Mouse (Mus musculus) cerebellum, postnatal 4 days (tissue): ENCODE measurements around the gene Rbm39.
"Not testable (repeated sequence)": the region's sequence is repeated elsewhere in the genome, so short reads cannot be mapped to it uniquely, and the experiment has no call there.

Source experiments
- DNase-seq, 2 experiments: peaks; one replicate each; pipeline ENCODE4 v3.0.0; 2022; ENCODE audit warnings: low spot score in 2 of 2, mixed read lengths in 1 of 2

Gene Rbm39

DNA sequence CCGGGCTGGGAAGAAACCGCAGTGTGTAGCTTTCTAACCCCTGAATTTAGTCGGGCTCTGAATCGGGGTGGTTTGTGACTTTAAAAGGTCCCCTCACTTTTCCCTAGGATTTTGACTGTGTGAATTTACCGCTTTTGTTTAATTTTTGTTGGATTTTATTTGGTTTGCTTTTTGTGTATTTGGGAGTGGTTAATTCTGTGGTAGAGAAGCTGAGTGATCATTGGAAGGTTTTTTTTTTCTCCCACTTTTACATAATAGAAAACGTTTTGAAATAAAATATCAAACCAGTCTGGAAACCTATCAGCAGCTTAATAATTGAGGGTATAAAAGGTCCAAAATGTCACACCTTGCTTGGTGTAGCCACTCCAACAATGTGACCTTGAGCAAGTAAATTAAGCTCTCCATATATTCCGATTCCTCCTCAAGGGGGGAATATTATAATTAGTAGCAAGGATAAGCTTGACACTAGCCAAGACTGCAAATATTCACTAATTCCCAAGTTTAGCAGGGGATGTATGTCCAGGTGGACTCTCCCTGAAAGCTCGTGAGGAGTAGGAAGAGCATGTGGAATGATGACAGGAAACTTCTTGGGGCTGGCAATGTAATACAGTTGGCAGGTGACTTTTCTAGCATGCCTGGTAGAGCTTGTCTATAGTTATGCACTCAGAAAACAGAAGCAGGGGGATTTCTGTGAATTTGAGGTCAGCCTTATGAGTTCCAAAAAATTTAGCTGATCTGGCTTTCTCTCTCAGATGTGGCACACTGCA is 969 bp upstream of the Rbm39 start:
- DNase-seq, result no peak

- DNase-seq, result no peak
Measured at GRCm38 (mm10) chr2:156179796-156180093, 293 bp downstream of the Rbm39 start.

DNA sequence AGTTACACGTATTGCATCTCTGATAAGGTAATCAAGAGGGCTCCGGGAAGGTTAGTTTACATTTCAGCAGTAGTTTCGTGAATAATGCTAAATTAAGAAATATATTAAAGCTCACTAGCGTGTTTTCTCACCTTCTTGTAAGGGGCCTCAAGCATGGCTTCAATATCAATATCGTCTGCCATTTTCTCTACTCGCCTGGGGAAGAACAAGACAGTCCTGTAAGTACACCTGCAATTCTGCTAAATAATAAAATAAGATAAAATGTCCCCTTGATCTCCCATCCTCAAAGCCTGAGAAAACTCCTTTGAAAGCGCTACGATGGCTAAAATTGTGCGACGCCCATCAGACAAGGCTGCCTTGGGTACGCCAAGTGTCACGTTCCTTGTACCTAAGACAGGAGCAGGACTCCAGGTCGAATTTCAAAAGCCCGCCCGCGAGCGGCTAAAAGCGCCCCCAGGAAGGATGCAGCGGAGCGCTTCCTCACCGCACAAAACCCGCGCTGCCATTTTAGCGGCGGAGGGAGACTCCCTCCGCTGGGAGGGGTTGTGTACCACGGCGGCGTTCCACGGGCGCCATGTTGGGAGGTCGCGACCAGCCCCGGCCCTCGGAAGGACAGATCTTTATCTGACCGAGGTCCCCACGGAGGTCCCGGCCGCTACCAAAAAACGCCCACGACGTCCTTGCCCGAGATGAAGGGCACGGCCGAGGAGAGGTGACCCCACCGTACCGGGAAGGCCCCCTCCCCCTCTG is 817 bp downstream of the Rbm39 start:
- peak; percentile 61 to 75 for DNase-seq

GRCm38 (mm10) chr2:156177651-156178050 is 2.4 kb downstream of the Rbm39 start:
- DNase-seq, result no peak

GRCm38 (mm10) chr2:156177079-156177478 is 3.0 kb downstream of the Rbm39 start:
- no peak for DNase-seq

DNA sequence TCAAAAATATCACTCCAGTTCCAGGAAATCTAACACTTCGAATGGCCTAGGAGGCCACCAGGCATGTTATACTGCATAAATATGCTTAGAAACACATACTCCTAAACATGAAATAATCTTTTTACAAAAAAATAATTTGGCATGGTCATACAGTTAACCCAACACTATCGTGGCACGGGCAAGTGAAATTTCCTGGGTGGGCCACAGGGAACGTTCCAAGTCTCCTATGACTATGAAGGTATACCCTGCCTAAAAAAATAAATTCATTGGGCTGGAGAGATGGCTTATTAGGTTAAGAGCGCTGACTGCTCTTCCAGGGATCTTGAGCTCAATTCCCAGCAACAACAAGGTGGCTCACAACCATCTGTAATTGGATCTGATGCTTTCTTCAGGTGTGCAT is 13.5 kb downstream of the Rbm39 start:
- no peak for DNase-seq

DNA sequence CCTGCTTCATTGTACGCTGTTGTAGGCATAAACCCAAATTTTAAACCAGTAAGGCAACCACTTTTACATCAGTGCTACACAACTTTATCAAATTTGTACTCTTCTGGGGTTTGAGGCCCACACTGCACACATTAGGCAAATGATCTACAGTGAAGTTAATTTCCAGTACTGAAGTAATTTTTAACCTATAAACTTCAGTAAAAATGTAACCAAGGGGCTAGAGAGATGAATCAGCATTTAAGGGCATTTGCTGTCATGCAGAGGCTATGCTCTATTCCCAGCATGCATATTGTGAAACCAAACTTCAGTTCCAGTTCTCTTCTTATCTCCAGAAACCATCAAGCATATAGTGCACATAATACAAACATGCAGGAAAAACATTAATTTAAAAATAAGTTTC is 14.6 kb downstream of the Rbm39 start:
- DNase-seq, result no peak

GRCm38 (mm10) chr2:156151538-156151937 is 28.5 kb downstream of the Rbm39 start:
- no peak for DNase-seq

GRCm38 (mm10) chr2:156147316-156147915 is 32.6 kb downstream of the Rbm39 start:
- DNase-seq, result no peak

- no peak for DNase-seq
Measured at GRCm38 (mm10) chr2:156146272-156146989, 33.6 kb downstream of the Rbm39 start.

DNA sequence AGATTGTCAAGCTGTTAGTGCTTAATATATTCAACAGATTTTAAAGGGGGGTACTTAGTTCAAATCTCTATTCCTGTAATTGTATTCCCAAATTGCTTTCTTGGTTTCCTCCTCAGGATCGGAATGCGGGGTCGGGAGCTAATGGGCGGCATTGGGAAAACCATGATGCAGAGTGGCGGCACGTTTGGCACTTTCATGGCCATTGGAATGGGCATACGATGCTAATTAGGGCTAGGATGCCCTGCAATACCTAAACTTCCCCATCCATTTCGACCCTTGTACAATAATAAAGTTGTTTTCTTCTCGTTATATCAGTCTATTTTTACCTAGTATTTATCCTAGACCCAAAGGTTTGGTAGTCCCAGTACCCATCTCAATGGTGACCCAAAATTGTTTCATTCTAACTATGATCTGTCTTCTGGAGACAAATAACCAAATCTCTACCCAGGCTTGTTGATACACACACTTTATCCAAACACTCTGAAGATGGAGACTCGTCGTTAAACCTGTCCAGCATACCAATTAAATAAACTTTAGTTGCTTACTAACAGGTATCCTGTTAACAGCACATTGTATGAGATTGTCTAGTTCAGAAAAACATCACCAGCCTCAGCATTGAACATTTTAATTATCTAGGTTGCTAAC is 34.4 kb downstream of the Rbm39 start:
- DNase-seq, result no peak

GRCm38 (mm10) chr2:156143953-156144724 is 35.9 kb downstream of the Rbm39 start, which contains the start of the genes Romo1 and Nfs1:
Gene Romo1, plus strand, starts transcription at chr2:156144039.
Gene Nfs1, minus strand, starts transcription at chr2:156144186.
- DNase-seq, result peak; percentile 96 to 97

- DNase-seq, result no peak
Measured at GRCm38 (mm10) chr2:156143367-156143766, 36.7 kb downstream of the Rbm39 start.

GRCm38 (mm10) chr2:156142820-156143219 is 37.2 kb downstream of the Rbm39 start:
- DNase-seq, result no peak

DNA sequence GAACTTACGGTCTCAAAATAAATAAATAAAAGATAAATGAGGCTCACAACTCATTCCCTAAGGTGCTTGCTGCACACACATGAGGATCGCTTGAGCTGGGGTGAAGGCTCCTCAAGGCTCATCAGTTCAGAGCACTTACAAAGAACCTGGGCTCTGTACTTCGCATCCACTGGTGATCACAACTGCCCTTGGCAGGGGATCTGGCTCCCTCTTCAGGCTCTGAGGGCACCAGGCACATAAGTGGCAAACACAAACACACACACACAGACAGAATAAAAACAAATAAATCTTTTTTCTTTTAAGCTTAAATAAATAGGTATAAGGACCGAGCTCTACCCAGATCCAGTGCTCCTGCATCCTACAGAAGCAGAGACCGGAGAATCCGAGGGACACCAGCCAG is 44.3 kb downstream of the Rbm39 start:
- DNase-seq, result no peak

DNA sequence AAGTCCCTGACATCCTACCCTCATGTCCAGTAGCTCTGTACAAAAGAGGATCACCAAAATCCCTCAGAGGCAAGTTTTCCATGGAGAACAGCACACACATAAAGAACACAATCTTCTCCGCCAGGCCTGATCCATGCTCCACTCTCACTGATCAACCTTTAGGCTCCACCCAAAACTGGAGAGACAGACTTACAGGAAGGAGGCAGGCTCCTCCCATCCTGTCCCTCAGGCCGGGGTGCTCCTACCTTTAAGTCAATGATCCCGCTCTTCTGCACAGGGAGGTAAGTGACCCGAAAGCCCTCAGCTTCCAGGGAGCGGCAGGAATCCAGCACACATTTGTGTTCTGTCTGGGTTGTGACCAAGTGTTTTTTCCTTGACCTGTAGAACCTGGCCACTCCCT is 45.9 kb downstream of the Rbm39 start:
- DNase-seq, result no peak

DNA sequence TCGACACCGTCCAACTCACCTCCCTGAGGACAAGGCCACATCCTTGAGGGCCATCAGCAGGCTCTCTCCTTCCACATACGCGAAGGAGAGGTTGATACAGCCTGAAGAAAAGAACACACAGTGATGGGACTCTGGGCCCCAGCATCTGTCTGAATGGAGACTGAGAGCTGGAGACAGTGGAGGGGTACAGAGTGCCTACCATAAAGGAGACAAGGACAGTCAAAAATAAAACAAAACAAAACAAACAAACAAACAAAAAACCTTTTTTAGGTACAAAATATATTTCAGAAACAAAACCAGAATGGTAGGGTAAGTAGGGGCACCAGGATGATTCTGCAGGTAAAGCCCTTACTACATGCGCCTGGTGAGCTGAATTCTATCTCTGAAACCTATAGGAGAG is 53.0 kb downstream of the Rbm39 start, which contains the start of gene Gm28036:
Gm28036 (minus strand) TSS at position 101 of the 400 bp plus-strand sequence.
- DNase-seq, result no peak

DNA sequence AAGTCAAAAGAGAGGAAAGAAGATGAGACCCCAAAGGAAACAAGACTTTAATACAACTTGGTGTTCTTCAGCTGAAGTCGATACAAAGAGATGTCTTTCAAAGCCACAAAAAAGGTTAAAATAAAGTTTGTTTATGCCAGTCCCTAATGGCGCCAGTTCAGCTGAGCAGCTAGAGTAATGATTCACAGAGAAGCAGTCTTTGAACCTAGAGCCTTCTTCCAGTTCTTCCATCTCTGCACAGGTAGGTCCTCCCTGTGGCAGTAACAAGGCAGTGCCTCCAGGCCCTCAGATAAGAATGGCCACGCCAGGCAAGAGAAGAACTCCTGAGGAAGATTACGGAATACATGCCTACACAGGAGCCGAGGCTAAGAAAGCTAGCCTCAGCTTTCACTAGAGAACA is 56.3 kb downstream of the Rbm39 start:
- no peak for DNase-seq

GRCm38 (mm10) chr2:156119566-156119965 is 60.5 kb downstream of the Rbm39 start:
- DNase-seq, result no peak

GRCm38 (mm10) chr2:156112080-156112423 is 68.0 kb downstream of the Rbm39 start:
- DNase-seq, result not testable (repeated sequence)
